Mouse (Mus musculus): Measurements from ENCODE around the gene Hsd17b12.

The Hsd17b12 gene

GRCm38 (mm10) chr2:93988440-93988839, 169.3 kb downstream of the Hsd17b12 start:
- TF ChIP-seq CTCF (conservative IDR thresholded peaks at IDR 0.05; ENCODE audit: low read length) (no peak), POU5F1 (IDR thresholded peaks at IDR 0.05; ENCODE audit: borderline replicate concordance, low read length) (no peak), NANOG (IDR thresholded peaks at IDR 0.05; ENCODE audit: borderline replicate concordance, low read length) (no peak)
- Histone ChIP-seq H3K4me3 (replicated peaks; ENCODE audit: low read length) (no peak overlapping the region), H3K36me3 (ENCODE audit: insufficient read depth, low read length) (peaks cover 98% of the 10 kb centered on the region), H3K4me1 (replicated peaks; ENCODE audit: low read depth, low read length) (peaks cover 11% of the 10 kb centered on the region; the same call in 1 of the 2 replicates), H3K9me3 (ENCODE audit: low read length) (no peaks in the 10 kb centered on the region), H3K27me3 (ENCODE audit: insufficient read depth, low read length) (no peaks in the 10 kb centered on the region)

Data from E14TG2a.4 (cell line).